ENCODE assay signal across 8 mouse cellular contexts in genomic region chrX:36111622-36112421, GRCm38 (mm10). TPM values are rescaled to one million over a fixed set of nuclear protein-coding genes. Genes with fewer than 3 reads are reported as not detected.
A peak's percentile ranks its signal among the peaks of the same experiment; 100 is the strongest.
DNase-seq lines count a peak whose midpoint lies in the region; ATAC-seq lines count a peak whose summit lies in the region.

Gene Il13ra1 (plus strand): TSS chrX:36112110.

- H3K36me3 ChIP-seq in forebrain, embryonic 10.5 days (replicated peaks), result no peaks in the 10 kb centered on the region
- H3K36me3 ChIP-seq in heart, embryonic 16.5 days (ENCODE audit: control insufficient read depth, insufficient read depth), result no peaks in the 10 kb centered on the region

- no peaks in the 10 kb centered on the region for H3K9me3 ChIP-seq in forebrain, embryonic 10.5 days
- no peaks in the 10 kb centered on the region for H3K9me3 ChIP-seq in heart, embryonic 16.5 days (replicated peaks; ENCODE audit: control insufficient read depth, low read length)

- peak within 1 kb of the TSS; percentile 60; the same call in 1 of the 2 replicates for H3K27ac ChIP-seq in forebrain, embryonic 10.5 days
- H3K27ac ChIP-seq in heart, embryonic 16.5 days (ENCODE audit: low read length), result peak within 1 kb of the TSS; percentile 56

- H3K27me3 ChIP-seq in forebrain, embryonic 10.5 days (ENCODE audit: poor library complexity, severe bottlenecking), result peaks cover 27% of the 10 kb centered on the region
- H3K27me3 ChIP-seq in heart, embryonic 16.5 days (ENCODE audit: control insufficient read depth, insufficient read depth, low read length), result no peaks in the 10 kb centered on the region

- peak within 1 kb of the TSS; percentile 70 for H3K9ac ChIP-seq in heart, embryonic 16.5 days (ENCODE audit: low read length)

- peak; percentile 2 to 3 for DNase-seq in adrenal gland, postnatal 4 days (ENCODE audit: low spot score in 2 of 2)
- peak; percentile 23 for DNase-seq in forebrain, embryonic 10.5 days (ENCODE audit: extremely low spot score, low spot score)
- DNase-seq in kidney, postnatal 10 days, result peak; percentile 75
- DNase-seq in lung, postnatal 10 days, result peak; percentile 53
- DNase-seq in ovary, postnatal 14 days (ENCODE audit: low spot score), result peak; percentile 13
- DNase-seq in urinary bladder, postnatal 25 days (ENCODE audit: low spot score), result peak; percentile 44

- H3K4me3 ChIP-seq in forebrain, embryonic 10.5 days, result peak within 1 kb of the TSS; percentile 60
- H3K4me3 ChIP-seq in heart, embryonic 16.5 days (ENCODE audit: low read length), result peak within 1 kb of the TSS; percentile 55

- WGBS in forebrain, embryonic 10.5 days, result 18% methylated on average over 47 of the region's 51 CpGs
- WGBS in heart, embryonic 16.5 days, result 17% methylated on average over 48 of the region's 51 CpGs

- no peaks in the 10 kb centered on the region for H3K4me1 ChIP-seq in forebrain, embryonic 10.5 days
- no peaks in the 10 kb centered on the region for H3K4me1 ChIP-seq in heart, embryonic 16.5 days (ENCODE audit: control insufficient read depth, insufficient read depth, low read length)

- peak within 1 kb of the TSS; percentile 67 for H3K4me2 ChIP-seq in heart, embryonic 16.5 days (ENCODE audit: low read depth, low read length)

- peak; percentile 37 for ATAC-seq in CD4-positive, CD25-positive, alpha-beta regulatory T cell, adult 4 months
- ATAC-seq in heart, embryonic 16.5 days (replicated peaks; ENCODE audit: extremely low read depth, insufficient read depth, low FRiP score), result peak; percentile 70

RNA-seq across cellular contexts. Expression of gene Il13ra1, which starts in this region (rescaled TPM):
- polyA plus RNA-seq in CD4-positive, CD25-positive, alpha-beta regulatory T cell, adult 4 months (2017; shearing (Covaris generic)), result 1 to 10 TPM in 1 of 2 experiments, under 1 TPM in 1; 0.85 to 1.3 TPM
- total RNA-seq in adrenal gland, postnatal 4 days (2021), result 10 to 100 TPM in 1 of 2 experiments, 1 to 10 TPM in 1; 10.0 to 13.0 TPM
- polyA plus RNA-seq in forebrain, embryonic 10.5 days (2016; fragmentation: Nextera tagmentation; extraction: Ambion mirVana), result 2.3 and 2.6 TPM in 2 replicates
- 31.2 and 33.5 TPM in 2 replicates for polyA plus RNA-seq in heart, embryonic 16.5 days (2015; fragmentation: Nextera tagmentation; extraction: Ambion mirVana)

Comparison
In these comparisons a context has a peak if more than half of its experiments do, and no peak if none do; other contexts are left out.
1. Peak in every context shown above with its lines: DNase-seq, ATAC-seq, H3K4me3 ChIP-seq and H3K27ac ChIP-seq.
2. DNase-seq: peak in every context shown above with its lines; median percentile 75 in kidney, postnatal 10 days; 53 in lung, postnatal 10 days; 44 in urinary bladder, postnatal 25 days; 23 in forebrain, embryonic 10.5 days; 13 in ovary, postnatal 14 days; 2 in adrenal gland, postnatal 4 days.